Mouse (Mus musculus) MN1 (cell line): ENCODE measurements at regions not wholly inside any gene's neighbourhood (a gene's known extent, or its start where the extent isn't known, plus 50 kb on each side); places are given as distances from the start of the nearest gene placed in this dataset.

Source experiments
- DNase-seq: peaks from one replicate; pipeline ENCODE4 v3.0.0-alpha.2; 2016; ENCODE audit warnings: low spot score

GRCm38 (mm10) chr1:64295512-64295945, 173.4 kb upstream of the Klf7 start:
- no peak for DNase-seq

- no peak for DNase-seq
Observed at GRCm38 (mm10) chr1:64295051-64295450, 173.0 kb upstream of the Klf7 start.

DNA sequence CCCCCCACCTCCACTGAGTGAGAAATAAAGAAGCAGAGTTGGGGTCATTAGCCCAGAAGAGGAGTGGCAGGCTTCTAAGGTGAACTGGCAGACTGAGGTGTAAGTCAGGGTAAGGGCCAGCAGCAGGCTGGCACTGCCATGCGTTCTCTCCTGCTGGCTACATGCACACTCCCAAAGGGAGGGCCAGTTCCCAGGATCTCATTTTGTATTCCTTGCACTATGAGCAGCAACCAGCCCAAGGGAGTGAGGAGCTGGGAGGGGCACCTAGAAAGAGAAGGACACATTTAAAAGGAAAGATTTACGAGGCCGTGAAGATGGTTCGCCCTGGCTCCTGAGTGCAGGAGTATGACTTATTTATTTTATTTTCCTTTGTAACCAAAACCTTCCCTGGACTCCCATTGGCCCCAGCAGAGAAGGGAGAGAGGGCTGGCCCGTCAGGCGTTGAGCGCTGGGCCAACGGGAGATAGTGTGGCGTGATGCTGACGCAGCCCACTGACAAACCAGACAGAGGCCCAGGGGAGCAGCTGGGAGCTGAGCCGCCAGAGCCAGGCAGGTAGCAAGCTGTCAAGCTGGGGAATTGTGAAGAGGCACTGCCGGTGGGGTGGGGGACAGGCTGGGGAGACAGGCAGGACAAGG, 166.8 kb upstream of the Klf7 start:
- peak; percentile 77 for DNase-seq

- no peak for DNase-seq
Observed at GRCm38 (mm10) chr1:64287068-64287467, 165.0 kb upstream of the Klf7 start.

DNA sequence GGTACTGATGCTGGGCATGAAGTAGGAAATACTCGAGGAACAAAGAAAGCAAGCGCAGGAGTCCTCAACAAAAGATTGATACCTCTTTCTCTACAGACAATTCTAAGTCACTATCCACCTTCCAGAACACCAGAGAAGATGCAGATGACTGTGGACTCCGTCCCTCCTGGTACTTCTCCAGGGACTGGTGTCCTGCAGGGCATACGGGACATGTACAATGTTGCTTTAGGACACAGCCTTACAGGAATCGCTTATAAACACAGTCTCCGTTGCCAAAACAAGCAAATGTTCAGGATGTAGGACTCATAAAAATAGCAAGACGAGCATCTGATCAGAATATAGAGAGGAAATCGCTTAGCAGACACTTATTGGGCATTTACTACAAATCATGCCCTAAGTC, 162.6 kb upstream of the Klf7 start:
- DNase-seq = no peak

DNA sequence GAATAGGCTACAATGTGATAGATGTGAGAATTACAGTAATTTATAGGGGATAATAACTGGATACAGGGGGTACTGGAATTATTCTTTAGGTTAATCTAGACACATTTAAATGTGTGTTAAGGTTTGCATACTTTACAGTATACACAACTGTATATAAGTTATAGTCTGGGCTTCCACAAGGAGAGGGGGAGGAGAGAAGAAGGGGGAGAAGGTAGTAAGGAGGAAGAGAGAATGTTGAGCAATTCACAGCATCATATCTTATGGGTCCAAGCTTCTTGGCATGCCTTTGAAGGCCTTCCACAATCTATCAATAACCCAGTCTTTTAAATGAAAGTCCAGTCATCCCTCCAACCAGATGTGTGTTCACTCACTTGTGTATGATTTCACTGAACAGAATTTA, 153.8 kb upstream of the Klf7 start:
- no peak for DNase-seq

GRCm38 (mm10) chr1:64275086-64275802, 153.2 kb upstream of the Klf7 start:
- DNase-seq = no peak

- no peak for DNase-seq
Observed at GRCm38 (mm10) chr1:64257237-64257636, 135.2 kb upstream of the Klf7 start.

DNA sequence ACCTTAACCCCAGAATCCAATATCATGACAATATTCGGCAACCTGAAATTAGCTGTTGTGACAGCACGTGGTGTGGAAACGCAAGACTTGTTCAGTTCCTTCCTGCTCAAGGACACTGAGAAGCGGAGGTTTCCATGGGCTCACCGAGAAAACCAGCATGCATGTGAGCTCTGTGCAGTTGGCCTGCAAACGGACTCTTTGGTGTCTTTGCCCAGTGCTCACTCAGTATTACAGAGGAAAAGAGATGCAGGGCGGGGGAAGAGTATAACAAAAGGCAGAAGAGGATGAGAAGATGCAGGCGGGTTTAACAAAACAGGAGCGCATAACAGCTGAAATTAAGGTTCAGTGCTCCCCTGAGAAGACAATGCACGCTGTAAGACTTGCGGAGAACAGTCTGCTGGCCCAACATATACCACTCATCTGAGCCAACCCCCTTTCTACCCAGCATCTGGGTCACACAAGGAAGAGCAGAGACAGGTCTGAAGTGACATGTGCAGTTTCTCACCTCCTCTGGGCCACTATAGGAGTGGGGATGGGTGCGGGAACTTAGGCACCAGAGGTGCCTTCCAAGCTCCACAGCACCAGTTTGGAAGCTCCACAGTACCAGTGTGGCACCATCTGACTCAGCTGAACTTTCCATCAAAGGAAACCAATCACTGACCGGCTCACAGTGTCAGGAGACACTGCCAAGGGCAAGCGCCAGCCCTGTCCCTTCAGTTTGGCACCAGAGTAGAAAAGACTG, 133.6 kb upstream of the Klf7 start:
- DNase-seq = peak; percentile 78

GRCm38 (mm10) chr1:64254673-64255072, 132.6 kb upstream of the Klf7 start:
- DNase-seq = peak; percentile 32

GRCm38 (mm10) chr1:64253996-64254395, 131.9 kb upstream of the Klf7 start:
- DNase-seq = no peak

- DNase-seq = no peak
Observed at GRCm38 (mm10) chr1:64242401-64242800, 120.3 kb upstream of the Klf7 start.

DNA sequence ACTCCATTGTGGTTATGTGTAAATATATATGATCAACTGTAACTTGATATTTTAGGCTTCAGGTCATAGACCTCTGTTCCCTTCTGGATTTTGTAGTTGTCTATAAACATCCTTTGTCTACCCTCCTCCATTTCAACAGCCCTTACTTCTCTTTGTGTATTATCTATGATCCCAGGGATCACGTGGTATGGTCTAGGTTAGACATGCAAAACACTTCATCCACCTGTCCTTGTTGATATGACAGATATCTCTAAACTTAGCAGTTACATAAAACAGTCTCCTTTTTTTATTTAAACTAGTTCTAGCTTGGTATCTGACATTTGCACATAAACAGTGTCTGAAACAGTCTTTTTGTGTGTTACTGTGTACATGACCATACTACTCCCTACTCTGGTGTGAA, 107.6 kb upstream of the Klf7 start:
- DNase-seq = no peak

GRCm38 (mm10) chr1:64226001-64226918, 104.2 kb upstream of the Klf7 start:
- DNase-seq = peak; percentile 90

DNA sequence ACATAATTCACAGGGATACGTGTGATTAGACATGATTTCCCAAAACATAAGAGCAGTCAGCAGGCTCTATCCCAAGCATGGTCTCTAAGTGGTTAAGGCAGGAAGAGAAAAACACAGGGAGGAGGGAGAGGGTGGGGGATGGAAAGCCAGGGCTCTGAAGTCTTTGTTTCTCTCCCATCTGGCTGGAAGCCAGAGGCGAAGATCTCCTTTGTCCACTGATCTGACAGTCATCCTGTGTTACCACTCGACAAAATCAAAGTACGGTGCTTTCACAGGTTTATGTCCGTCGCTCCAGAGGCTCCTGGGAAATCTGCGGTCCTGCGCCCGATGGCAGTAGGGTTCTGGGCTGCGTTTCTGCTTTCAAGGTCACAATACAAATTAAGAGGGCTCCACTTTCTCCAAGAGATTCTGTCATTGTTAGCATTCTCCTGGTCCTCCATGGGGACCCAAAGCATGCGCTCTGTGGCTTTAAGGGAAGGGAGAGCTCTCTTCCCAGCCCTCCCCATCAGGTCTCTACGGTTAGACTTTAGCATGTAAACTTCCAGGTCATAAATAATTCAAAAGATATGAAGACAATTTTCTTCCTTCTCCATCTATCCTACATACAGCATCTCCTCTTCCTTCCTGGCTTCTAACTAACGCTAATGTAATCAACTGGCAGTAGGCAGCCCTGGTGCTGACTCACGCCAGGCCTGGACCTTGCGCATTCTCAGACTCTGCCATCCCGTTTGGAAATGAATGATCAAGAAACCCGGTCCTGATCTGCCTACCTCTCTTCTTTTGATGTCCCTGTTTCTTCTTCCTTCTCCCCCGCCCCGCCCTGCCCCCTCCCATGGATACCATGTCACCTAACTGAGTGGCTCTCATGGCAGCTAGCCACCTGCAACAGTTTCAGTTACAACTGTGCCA, 102.0 kb upstream of the Klf7 start:
- peak; percentile 79 for DNase-seq

DNA sequence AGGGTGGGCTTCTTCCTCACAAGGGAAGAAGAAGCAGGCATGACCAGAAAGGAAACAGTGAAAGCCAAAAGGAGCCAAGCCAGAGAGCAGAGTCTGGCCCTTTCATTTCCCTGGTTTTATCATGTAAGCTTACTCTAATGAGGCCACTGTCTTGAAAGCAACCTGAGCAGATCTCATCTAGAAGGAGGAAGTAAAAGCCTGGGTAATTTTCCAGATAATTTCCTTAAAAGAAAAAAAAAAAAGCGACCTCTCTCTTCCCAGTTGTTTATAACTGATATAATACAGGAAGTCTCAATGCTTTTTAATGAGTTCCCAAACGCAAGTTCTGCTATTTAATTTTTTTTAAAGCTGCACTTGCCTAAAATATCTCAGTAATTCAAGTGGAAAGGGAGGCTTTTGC, 100.4 kb upstream of the Klf7 start:
- DNase-seq = peak; percentile 10

DNA sequence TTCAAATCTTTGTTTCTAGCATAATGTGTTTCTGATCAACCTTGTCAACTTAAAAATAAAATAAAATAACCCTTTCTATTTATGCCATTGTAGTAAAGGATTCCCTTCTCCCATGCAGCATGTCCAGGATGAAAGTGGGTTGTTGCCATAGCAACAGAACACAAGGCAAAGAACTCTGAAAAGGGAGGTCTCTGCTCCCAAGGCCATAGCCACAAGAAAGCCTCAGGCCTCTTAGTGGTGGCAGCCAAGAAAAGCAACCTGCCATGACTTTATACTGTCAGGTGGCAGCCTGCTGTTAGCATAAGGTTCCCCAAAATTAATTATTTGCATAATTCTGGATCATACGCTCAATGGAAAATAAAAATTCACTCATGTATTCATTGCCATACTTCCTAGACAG, 98.4 kb upstream of the Klf7 start:
- no peak for DNase-seq

DNA sequence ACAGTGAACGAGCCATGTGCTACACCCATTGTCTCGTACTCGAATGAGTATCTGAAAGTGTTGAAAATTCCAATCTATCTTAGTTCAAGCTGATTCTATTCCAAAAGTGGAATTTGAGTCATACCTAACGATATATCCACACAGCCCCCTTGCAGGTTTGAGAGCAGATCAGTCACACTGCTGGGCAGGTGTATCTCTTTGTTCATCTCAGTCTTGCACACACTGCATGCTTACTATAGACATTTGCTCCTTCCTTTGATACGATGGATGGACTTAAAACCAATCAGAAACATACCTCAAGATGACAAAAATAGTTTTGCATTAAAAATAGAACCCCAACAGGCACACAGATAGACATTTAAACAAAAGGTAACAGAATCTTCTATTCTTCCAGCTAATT, 98.0 kb upstream of the Klf7 start:
- DNase-seq = no peak

DNA sequence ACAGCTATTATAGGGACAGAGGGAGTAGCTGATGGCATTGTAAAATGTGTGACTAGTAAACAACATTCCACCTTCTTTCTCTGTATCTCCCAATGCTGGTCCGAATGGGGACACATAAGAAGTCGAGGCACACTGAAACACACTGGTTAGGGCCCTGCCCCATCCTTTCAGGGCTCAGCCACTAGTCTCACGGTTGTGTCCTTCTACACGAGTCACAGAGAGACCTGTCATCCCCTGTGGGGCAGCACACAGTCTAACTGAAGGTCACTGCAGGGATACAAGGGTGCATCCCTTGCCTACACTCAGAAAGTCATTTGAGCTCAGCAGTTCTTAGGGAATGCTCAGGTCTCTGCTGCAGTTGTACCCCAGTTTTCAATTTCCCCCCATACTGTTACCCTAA, 93.6 kb upstream of the Klf7 start:
- DNase-seq = no peak

GRCm38 (mm10) chr1:64209131-64209530, 87.0 kb upstream of the Klf7 start:
- DNase-seq = no peak
